Mouse (Mus musculus) olfactory bulb, adult 2 months (tissue): ENCODE measurements around the gene Foxs1. TPM values are rescaled to one million over a fixed set of nuclear protein-coding genes. Genes with fewer than 3 reads are reported as not detected.

Experiments
- H3K27ac ChIP-seq: fragments of 200-500 bp; 2 replicates; pipeline ENCODE4 v1.5.1; 2012; ENCODE audit warnings: low read depth, low read length; ENCODE audit not compliant: insufficient read depth
- H3K4me1 ChIP-seq: fragments of 200-500 bp; 2 replicates; pipeline ENCODE4 v1.6.1; 2012; ENCODE audit warnings: low read length; ENCODE audit not compliant: control insufficient read depth, insufficient read depth
- H3K4me3 ChIP-seq: fragments of 200-500 bp; 2 replicates; pipeline ENCODE4 v1.5.1; 2012; ENCODE audit warnings: mild to moderate bottlenecking, low read depth, low read length, moderate library complexity; ENCODE audit not compliant: insufficient read depth
- CTCF ChIP-seq: fragments of 200-500 bp; IDR thresholded peaks from 2 replicates; pipeline ENCODE4 v1.5.1; 2012; ENCODE audit warnings: low read depth, mild to moderate bottlenecking, low read length, moderate library complexity; ENCODE audit not compliant: insufficient read depth
- POLR2A ChIP-seq: fragments of 200-500 bp; IDR thresholded peaks from 2 replicates; pipeline ENCODE4 v1.6.1; 2012; ENCODE audit warnings: mild to moderate bottlenecking, low read depth, low read length, moderate library complexity; ENCODE audit not compliant: insufficient read depth
- whole genome bisulfite sequencing: fragments of 180-500 bp; shearing (Covaris S2); methylation state at CpG from one replicate; pipeline ENCODE4 v1.1.7; 2018; 5-methylcytosine and 5-hydroxymethylcytosine counted together
- polyA plus RNA-seq: library from polyadenylated mRNA; stranded (reverse); fragments of >200 nt; gene quantifications from 2 replicates; pipeline ENCODE4 v1.2.4, GENCODE M21; 2012; ENCODE audit warnings: low replicate concordance; ENCODE audit not compliant: missing spikeins, insufficient read depth, insufficient read length

Gene Foxs1
- polyA plus RNA-seq, 1 experiment = not detected

DNA sequence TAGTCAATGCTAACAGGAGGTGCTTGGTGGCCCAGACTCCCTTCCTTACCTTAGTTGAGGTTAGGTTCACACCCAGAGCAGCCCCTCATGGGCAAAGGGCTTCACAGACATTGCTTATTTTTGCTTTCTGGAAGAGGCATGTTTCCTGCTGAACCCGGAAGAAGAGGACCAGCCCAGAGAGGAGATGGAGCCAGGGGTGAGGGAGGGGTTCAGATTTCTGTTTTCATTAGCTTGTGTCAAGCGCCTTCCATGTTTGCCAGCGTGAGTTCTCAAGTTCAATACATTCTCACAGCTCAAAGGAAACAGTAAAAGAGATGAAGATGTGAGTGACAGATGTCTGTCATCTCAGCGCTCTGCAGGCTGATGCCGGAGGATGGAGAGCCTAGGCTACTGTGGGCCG lies 23.2 kb downstream of the Foxs1 start:
- no peak overlapping the region for H3K4me3 ChIP-seq
- 86% methylated on average over 6 of the region's 6 CpGs for WGBS
- no peak for TF ChIP-seq POLR2A
- TF ChIP-seq CTCF = no peak
- peaks cover 25% of the 10 kb centered on the region for H3K4me1 ChIP-seq
- H3K27ac ChIP-seq = no peak overlapping the region

DNA sequence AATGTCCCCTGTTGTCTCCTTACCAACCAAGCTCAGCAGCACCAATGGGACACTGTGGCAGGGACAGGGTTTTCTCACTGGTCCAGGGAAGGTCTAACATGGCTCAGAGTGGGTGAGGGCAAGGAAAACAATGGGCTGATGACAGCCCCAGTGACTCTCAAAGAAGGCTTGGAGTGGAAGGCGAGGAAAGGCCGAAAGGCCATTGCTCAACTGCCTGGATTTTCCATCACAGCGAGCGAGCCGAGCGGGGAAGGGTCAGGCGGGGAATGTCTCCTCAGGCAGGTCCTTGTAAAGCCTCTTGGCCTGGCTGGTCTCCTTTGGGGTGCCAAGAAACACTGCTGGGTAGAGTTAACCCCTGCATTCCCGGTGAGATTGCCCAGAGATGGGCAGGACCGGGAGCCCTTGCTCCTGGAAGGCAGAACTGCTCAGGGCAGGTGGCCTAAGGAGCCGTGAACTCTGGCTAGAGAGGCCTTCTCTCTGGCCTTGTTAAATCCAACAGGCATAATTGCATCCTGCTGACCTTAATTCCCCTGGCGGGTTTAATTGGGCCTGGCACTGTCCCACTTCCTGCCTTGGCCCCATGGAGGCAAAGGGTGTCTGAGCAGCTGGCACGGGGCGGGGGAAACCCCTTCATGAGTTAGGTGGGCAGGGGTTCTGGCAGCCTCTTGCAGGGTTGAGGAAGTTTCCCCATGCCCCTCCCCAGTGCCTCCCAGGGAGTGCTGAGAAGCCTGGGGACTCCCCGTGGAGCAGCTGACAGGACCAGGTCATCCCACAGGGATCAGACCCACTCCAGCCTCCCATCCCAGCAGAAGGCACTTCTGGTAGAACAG lies 25.7 kb downstream of the Foxs1 start:
- Histone ChIP-seq H3K4me3 (no peak overlapping the region), H3K4me1 (peaks cover 25% of the 10 kb centered on the region), H3K27ac (no peak overlapping the region)
- 51% methylated on average over 14 of the region's 14 CpGs for WGBS
- TF ChIP-seq POLR2A (no peak), CTCF (0 out of 2 replicates have a peak, but pooled peaks have one; percentile 20)

DNA sequence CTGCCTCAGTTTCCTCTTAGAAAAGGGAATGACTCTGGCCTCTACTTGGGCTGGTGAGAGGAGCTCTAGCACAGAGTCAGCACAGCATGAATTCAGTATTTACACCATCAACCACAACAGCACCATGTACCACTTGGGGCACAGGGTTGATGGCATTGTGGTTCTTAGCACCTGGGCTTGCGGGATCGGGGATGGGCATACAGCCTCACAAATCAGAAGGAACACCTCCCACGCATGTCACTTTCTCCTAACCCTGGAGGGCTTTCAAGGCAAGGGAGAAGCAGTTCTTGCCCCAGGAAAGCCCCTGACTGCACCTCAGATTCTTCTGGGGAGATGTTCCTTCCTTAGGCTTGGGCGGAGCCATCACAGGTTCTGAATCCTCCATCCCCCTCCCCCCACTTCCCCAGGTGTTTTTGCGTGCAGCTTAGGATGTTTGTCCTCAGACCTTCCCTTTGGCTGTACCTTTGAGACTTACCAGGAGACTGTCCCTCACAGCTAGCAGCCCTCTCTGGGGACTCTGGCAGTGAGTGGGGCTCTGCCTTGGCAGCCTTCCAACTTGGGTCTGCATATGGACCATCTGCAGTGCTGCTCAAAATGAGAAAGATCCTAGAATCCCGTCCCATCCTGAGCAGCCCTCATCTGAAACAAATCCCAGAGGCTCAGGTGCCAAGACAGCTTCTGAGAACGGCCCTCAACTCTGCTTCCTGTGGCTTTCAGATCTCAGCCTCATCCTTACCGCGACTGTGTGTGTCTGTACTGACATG lies 26.6 kb downstream of the Foxs1 start:
- 69% methylated on average over 9 of the region's 9 CpGs for WGBS
- TF ChIP-seq CTCF (no peak), POLR2A (no peak)

DNA sequence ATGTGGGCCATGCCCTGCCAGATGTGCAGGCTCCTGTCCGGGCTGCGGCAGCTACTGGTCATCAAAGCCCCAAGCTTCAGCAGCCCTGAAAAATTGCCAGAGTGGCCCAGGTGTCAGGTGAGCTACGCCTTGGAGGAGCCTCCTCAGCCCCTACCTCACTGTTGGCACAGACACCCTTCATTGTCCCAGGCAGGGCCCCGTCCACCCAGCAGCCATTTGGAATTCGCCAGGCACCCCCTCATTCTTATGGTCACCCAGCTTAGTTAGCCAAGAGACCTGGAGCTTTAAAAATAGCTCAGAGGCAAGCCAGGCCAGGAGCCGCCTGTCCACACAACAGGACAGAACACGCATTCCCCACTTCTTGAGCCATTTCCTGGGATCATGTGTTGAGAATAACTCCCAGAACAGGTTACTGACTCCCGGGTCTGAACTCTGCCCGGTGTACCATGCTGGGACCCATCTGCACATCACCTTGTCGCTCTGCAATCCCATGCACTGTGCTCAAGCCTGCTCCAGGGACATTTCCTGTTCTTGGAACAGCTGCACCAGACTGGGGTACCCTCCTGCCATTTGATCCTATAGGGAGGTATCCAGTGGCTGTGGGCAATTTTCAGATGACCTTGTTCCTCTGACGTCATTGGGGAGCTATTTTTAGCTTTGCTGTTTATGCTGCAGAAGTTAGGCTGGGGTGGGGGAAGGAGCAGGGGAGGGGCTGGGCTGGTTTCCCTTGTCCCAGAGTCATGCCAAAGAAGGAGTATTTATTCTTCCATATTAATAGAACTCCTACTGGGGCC lies 27.8 kb downstream of the Foxs1 start:
- no peak overlapping the region for H3K4me3 ChIP-seq
- peaks cover 25% of the 10 kb centered on the region for H3K4me1 ChIP-seq
- 78% methylated on average over 11 of the region's 11 CpGs for WGBS
- no peak overlapping the region for H3K27ac ChIP-seq
- no peak for TF ChIP-seq CTCF
- TF ChIP-seq POLR2A = no peak

More for the DNA sequence above, 26.6 kb downstream of the Foxs1 start:
- Histone ChIP-seq H3K27ac (no peak overlapping the region), H3K4me1 (peaks cover 25% of the 10 kb centered on the region), H3K4me3 (no peak overlapping the region)

DNA sequence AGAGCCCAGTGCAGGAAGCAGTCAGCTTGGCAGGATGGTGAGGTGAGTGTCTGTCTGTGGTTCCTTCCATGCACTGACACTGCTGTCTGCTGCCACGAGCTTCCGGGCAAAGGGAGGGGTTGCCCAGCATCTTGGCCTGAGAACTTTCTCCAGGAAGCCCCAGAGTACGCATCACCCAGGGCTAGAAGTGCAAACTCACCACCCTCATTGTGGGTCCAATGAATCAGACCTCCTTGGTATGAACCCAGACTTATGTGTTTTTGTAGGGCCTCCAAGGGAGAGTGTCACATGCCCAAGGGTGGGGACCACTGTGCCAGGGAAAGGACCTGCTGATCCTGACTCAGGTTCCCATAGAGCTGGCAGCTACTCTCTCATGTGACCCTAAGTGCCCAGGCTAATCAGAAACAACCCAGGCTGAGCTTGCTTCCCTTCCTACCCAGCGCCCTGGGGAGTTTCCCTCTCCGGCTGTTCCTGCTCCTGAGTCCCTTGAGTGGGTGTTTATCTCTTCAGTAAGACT lies 28.8 kb downstream of the Foxs1 start:
- H3K4me3 ChIP-seq = no peak overlapping the region
- 78% methylated on average over 5 of the region's 5 CpGs for WGBS
- TF ChIP-seq POLR2A (no peak), CTCF (no peak)

DNA sequence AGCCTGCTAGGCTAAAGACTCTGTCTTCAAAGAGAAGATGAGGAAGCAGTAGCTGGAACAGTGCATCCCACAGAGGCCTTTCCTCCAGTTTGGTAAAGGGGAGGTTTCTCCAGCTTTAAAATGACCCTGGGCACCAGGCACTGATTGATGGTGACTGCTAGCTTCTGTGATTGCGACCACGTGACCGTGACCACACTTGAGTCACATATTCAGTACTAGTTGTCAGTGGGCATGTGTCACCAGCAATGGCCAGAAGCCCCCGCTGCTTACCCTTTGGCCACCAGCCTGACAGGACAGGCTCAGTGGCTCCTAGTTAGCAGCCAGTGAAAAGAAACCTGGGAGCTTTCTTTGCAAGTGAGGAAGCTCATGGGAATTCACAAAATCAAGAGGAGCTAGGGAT lies 29.4 kb downstream of the Foxs1 start:
- WGBS = 89% methylated on average over 4 of the region's 4 CpGs
- H3K4me3 ChIP-seq = no peak overlapping the region
- TF ChIP-seq POLR2A = no peak
- no peak for TF ChIP-seq CTCF
- peaks cover 25% of the 10 kb centered on the region for H3K4me1 ChIP-seq
- H3K27ac ChIP-seq = no peak overlapping the region

More for the DNA sequence above, 28.8 kb downstream of the Foxs1 start:
- H3K4me1 ChIP-seq = peaks cover 25% of the 10 kb centered on the region
- no peak overlapping the region for H3K27ac ChIP-seq

DNA sequence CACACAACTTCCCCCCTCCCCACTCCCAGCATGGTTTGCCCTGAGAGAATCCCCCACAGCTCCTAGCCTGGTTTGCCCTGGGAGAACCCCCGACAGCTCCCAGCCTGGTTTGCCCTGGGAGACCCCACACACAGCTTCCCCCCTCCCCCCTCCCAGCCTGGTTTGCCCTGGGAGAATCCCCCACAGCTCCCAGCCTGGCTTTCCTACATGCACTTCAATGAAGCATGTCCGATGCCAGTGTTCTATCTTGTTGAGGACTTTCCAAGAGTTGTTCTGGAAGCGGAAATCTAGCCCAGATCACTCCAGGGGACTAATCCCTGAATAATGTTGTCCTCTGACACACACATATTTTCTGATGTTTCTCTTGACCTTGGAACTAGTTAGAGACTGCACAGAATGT lies 30.4 kb downstream of the Foxs1 start:
- no peak overlapping the region for H3K4me3 ChIP-seq
- no peak overlapping the region for H3K27ac ChIP-seq
- 49% methylated on average over 3 of the region's 3 CpGs for WGBS
- TF ChIP-seq CTCF (no peak), POLR2A (no peak)
- H3K4me1 ChIP-seq = peaks cover 24% of the 10 kb centered on the region

DNA sequence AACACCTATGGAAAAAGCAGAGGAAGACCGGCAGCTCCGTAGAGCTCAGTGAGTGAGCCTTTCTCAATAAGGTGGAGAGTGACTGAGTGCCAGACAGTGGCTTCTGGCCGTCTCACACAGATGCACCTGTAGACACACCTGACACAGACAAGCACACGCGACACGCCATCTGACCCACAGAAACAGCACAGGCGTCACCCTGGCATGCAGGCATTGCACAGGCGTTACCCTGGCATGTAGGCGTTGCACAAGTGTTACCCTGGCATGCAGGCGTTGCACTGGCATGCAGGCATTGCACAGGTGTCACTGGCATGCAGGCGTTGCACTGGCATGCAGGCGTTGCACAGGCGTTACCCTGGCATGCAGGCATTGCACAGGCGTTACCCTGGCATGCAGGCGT lies 31.7 kb downstream of the Foxs1 start:
- TF ChIP-seq POLR2A (no peak), CTCF (no peak)
- 93% methylated on average over 15 of the region's 15 CpGs for WGBS
- H3K4me1 ChIP-seq = peaks cover 13% of the 10 kb centered on the region

DNA sequence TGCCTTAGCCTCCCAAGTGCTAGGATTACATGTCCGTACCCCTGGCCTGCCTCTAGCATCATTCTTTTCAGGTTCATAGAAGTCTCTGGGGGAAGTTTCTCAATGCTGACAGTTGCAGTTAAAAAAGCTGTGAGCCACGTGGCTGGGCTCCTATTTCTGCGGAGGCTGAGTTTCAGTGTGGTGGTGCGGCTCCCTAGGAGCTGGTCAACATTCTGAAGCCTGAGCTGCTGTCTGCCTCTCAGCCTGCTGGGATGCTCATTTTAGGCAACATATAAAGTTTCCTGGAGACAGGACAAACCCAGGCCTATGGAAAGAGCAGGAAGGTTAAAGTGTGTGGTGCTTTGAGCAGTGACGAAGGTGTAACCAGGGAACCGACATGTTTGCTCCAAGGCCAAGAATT lies 34.0 kb downstream of the Foxs1 start:
- Histone ChIP-seq H3K4me3 (no peak overlapping the region), H3K27ac (no peak overlapping the region), H3K4me1 (no peaks in the 10 kb centered on the region)
- TF ChIP-seq POLR2A = no peak
- TF ChIP-seq CTCF = no peak
- WGBS = 89% methylated on average over 6 of the region's 6 CpGs

More for the DNA sequence above, 31.7 kb downstream of the Foxs1 start:
- Histone ChIP-seq H3K27ac (no peak overlapping the region), H3K4me3 (no peak overlapping the region)
